Mouse (Mus musculus) intestine, embryonic 16.5 days (tissue): ENCODE data around the gene Ago4. TPM values are rescaled to one million over a fixed set of nuclear protein-coding genes. Genes with fewer than 3 reads are reported as not detected.
A peak's percentile ranks its signal among the peaks of the same experiment; 100 is the strongest.

Experiments used
- ATAC-seq: fragments of 200-750 bp; cut with Nextera tagmentation; 2 replicates; pipeline ENCODE4 v1.8.0; 2017; ENCODE audit warnings: moderate TSS enrichment, moderate library complexity
- H3K27ac ChIP-seq: fragments of 300-500 bp; sonication (generic); 2 replicates; pipeline ENCODE4 v1.5.1; 2014; ENCODE audit warnings: mild to moderate bottlenecking, low read length
- H3K27me3 ChIP-seq: fragments of 300-500 bp; sonication (generic); replicated peaks from 2 replicates; pipeline ENCODE4 v1.6.1; 2014; ENCODE audit warnings: low read length, control low read depth, mixed read lengths; ENCODE audit not compliant: control insufficient read depth, insufficient read depth
- H3K36me3 ChIP-seq: fragments of 300-500 bp; sonication (generic); 2 replicates; pipeline ENCODE4 v1.6.1; 2014; ENCODE audit warnings: low read length, control low read depth; ENCODE audit not compliant: control insufficient read depth, insufficient read depth
- H3K4me1 ChIP-seq: fragments of 300-500 bp; sonication (generic); 2 replicates; pipeline ENCODE4 v1.6.1; 2014; ENCODE audit warnings: low read length, control low read depth, mixed read lengths; ENCODE audit not compliant: control insufficient read depth, insufficient read depth
- H3K4me2 ChIP-seq: fragments of 300-500 bp; sonication (generic); 2 replicates; pipeline ENCODE4 v1.6.1; 2014; ENCODE audit warnings: low read depth, low read length, control low read depth
- H3K4me3 ChIP-seq: fragments of 300-500 bp; sonication (generic); 2 replicates; pipeline ENCODE4 v1.5.1; 2014; ENCODE audit warnings: mild to moderate bottlenecking, low read length
- H3K9ac ChIP-seq: fragments of 300-500 bp; sonication (generic); 2 replicates; pipeline ENCODE4 v1.6.1; 2014; ENCODE audit warnings: low read depth, low read length
- H3K9me3 ChIP-seq: fragments of 300-500 bp; sonication (generic); 2 replicates; pipeline ENCODE4 v1.6.1; 2016; ENCODE audit warnings: low read length, control low read depth; ENCODE audit not compliant: control insufficient read depth
- WGBS: fragments of 180-500 bp; shearing (Covaris S2); extraction: QIAGEN DNeasy Blood & Tissue Kit; methylation state at CpG from one replicate; pipeline ENCODE4 v1.1.7; 2014; 5-methylcytosine and 5-hydroxymethylcytosine counted together
- polyA plus RNA-seq: library from polyadenylated mRNA; unstranded; fragments of >200 nt; fragmentation: Nextera tagmentation; extraction: Ambion mirVana; gene quantifications from 2 replicates; pipeline ENCODE4 v1.2.1, GENCODE M21; 2015

The Ago4 gene
- polyA plus RNA-seq, 1 experiment from 2014 or later = 0.65 TPM

- Histone ChIP-seq H3K9ac (peak overlapping the region; percentile 95), H3K36me3 (no peaks in the 10 kb centered on the region), H3K4me1 (peaks cover 26% of the 10 kb centered on the region), H3K4me3 (peak overlapping the region; percentile 93), H3K4me2 (peak overlapping the region; percentile 85), H3K27ac (peak overlapping the region; percentile 83), H3K27me3 (no peaks in the 10 kb centered on the region), H3K9me3 (no peaks in the 10 kb centered on the region)
- peak; percentile 70 for ATAC-seq
- WGBS = 1% methylated on average over 24 of the region's 25 CpGs
Observed at GRCm38 (mm10) chr4:126467721-126468284, 65.5 kb downstream of the Ago4 start.

- ATAC-seq = no peak
Observed at GRCm38 (mm10) chr4:126466251-126466750, 67.0 kb downstream of the Ago4 start.

DNA sequence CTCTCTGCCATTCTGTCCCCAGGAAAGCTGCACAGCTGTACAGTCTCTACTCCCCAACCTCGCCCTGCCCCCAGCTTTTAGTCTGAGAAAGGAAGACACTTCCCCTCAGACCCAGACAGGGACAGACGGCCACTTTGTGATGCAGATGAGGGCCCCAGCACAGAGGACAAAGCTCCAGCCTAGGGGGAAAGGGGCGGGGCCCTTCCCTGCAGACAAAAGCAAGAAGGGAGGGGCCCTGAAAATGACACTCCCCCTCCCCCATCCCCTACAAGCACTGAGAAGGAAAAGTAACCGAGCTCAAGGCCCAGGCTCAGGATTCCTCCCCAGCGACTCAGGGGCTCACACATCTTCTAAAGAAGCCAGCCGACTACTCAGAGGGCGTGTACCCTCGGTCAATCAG, 67.4 kb downstream of the Ago4 start:
- H3K36me3 ChIP-seq = no peaks in the 10 kb centered on the region
- H3K4me3 ChIP-seq = no peak overlapping the region
- 0 out of 2 replicates have a peak overlapping the region, but pooled peaks have one; percentile 11 for H3K9ac ChIP-seq
- ATAC-seq = 0 out of 2 replicates have a peak, but pooled peaks have one; percentile 8
- H3K4me2 ChIP-seq = peak overlapping the region; percentile 30
- H3K27me3 ChIP-seq = no peaks in the 10 kb centered on the region
- WGBS = 19% methylated on average over 8 of the region's 8 CpGs
- H3K9me3 ChIP-seq = no peaks in the 10 kb centered on the region
- peaks cover 26% of the 10 kb centered on the region for H3K4me1 ChIP-seq
- H3K27ac ChIP-seq = no peak overlapping the region

More at GRCm38 (mm10) chr4:126466251-126466750, 67.0 kb downstream of the Ago4 start:
- no peak overlapping the region for H3K4me3 ChIP-seq
- no peaks in the 10 kb centered on the region for H3K36me3 ChIP-seq
- H3K9ac ChIP-seq = 0 out of 2 replicates have a peak overlapping the region, but pooled peaks have one; percentile 11
- no peaks in the 10 kb centered on the region for H3K27me3 ChIP-seq
- H3K4me2 ChIP-seq = peak overlapping the region; percentile 30
- 30% methylated on average over 8 of the region's 8 CpGs for WGBS
- no peaks in the 10 kb centered on the region for H3K9me3 ChIP-seq
- peaks cover 26% of the 10 kb centered on the region for H3K4me1 ChIP-seq
- H3K27ac ChIP-seq = no peak overlapping the region; the same call in 1 of the 2 replicates

- Histone ChIP-seq H3K4me3 (no peak overlapping the region), H3K4me2 (no peak overlapping the region), H3K4me1 (peaks cover 26% of the 10 kb centered on the region), H3K27me3 (no peaks in the 10 kb centered on the region), H3K9me3 (no peaks in the 10 kb centered on the region), H3K36me3 (peaks cover 7% of the 10 kb centered on the region), H3K27ac (no peak overlapping the region), H3K9ac (no peak overlapping the region)
- ATAC-seq = no peak
- WGBS = 20% methylated on average over 2 of the region's 2 CpGs
Observed at GRCm38 (mm10) chr4:126464892-126465235, 68.4 kb downstream of the Ago4 start.

- no peaks in the 10 kb centered on the region for H3K27me3 ChIP-seq
- H3K4me2 ChIP-seq = no peak overlapping the region
- H3K36me3 ChIP-seq = peaks cover 10% of the 10 kb centered on the region
- no peaks in the 10 kb centered on the region for H3K9me3 ChIP-seq
- ATAC-seq = no peak
- 36% methylated on average over 4 of the region's 4 CpGs for WGBS
- H3K9ac ChIP-seq = no peak overlapping the region
- H3K4me1 ChIP-seq = peaks cover 26% of the 10 kb centered on the region
- no peak overlapping the region for H3K27ac ChIP-seq
- no peak overlapping the region for H3K4me3 ChIP-seq
Observed at GRCm38 (mm10) chr4:126464189-126464891, 68.9 kb downstream of the Ago4 start.

- no peak overlapping the region for H3K4me2 ChIP-seq
- H3K4me1 ChIP-seq = no peaks in the 10 kb centered on the region
- H3K36me3 ChIP-seq = peaks cover 27% of the 10 kb centered on the region
- no peaks in the 10 kb centered on the region for H3K9me3 ChIP-seq
- no peak for ATAC-seq
- no peak overlapping the region for H3K27ac ChIP-seq
- 90% methylated on average over 7 of the region's 7 CpGs for WGBS
- H3K9ac ChIP-seq = no peak overlapping the region
- no peaks in the 10 kb centered on the region for H3K27me3 ChIP-seq
- H3K4me3 ChIP-seq = no peak overlapping the region
Observed at GRCm38 (mm10) chr4:126455441-126455840, 77.8 kb downstream of the Ago4 start.

- Histone ChIP-seq H3K27me3 (no peaks in the 10 kb centered on the region), H3K9me3 (no peaks in the 10 kb centered on the region), H3K4me2 (no peak overlapping the region), H3K27ac (no peak overlapping the region), H3K4me3 (no peak overlapping the region), H3K4me1 (no peaks in the 10 kb centered on the region), H3K36me3 (peaks cover 20% of the 10 kb centered on the region), H3K9ac (no peak overlapping the region)
- 89% methylated on average over 5 of the region's 5 CpGs for WGBS
- no peak for ATAC-seq
Observed at GRCm38 (mm10) chr4:126454547-126455254, 78.6 kb downstream of the Ago4 start.

DNA sequence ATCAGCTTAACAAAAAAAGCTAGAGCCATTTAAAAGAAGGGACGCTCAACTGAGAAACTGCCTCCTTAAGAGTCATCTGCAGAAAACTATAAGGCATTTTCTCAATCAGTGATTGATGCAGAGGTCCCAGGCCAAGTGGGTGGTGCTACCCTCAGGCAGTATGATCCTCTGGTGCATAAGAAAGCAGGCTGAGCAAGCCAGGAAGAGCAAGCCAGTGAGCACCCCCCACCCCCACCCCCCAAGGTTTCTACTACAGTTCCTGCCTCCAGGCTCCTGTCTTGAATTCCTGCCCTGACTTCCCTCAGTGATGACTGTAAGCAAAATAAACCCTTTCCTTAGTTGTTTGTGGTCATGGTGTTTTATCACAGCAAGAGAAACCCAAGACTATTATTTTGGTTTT, 83.0 kb downstream of the Ago4 start:
- no peak overlapping the region for H3K4me3 ChIP-seq
- H3K4me1 ChIP-seq = no peaks in the 10 kb centered on the region
- no peak for ATAC-seq
- H3K4me2 ChIP-seq = no peak overlapping the region
- WGBS = 82% methylated on average over 1 of the region's 1 CpGs
- H3K36me3 ChIP-seq = peaks cover 14% of the 10 kb centered on the region
- H3K27me3 ChIP-seq = no peaks in the 10 kb centered on the region
- no peak overlapping the region for H3K9ac ChIP-seq
- no peaks in the 10 kb centered on the region for H3K9me3 ChIP-seq
- no peak overlapping the region for H3K27ac ChIP-seq

DNA sequence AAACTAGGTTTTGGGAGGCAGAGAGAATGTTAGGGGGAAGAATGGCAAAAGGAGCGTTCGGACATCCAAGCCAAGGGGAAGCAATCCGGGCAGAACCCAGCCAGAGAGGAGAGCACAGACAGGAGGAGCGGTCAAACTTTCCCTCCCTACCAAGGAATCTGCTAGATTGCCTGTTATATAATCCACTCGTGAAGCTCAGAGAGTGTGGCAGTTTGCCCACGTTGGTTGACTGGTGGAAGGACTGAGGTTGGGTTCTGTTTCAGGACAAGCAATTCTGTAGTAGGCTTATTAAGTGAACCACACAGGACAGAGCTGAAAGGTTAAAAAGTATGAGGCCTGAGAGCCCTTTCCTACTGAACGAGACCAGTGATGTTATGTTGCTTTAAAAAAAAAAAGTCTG, 86.1 kb downstream of the Ago4 start:
- no peaks in the 10 kb centered on the region for H3K27me3 ChIP-seq
- H3K9ac ChIP-seq = no peak overlapping the region
- no peak overlapping the region for H3K4me3 ChIP-seq
- H3K4me2 ChIP-seq = no peak overlapping the region
- 84% methylated on average over 7 of the region's 7 CpGs for WGBS
- H3K9me3 ChIP-seq = no peaks in the 10 kb centered on the region
- no peaks in the 10 kb centered on the region for H3K36me3 ChIP-seq
- no peak overlapping the region for H3K27ac ChIP-seq
- ATAC-seq = no peak
- H3K4me1 ChIP-seq = no peaks in the 10 kb centered on the region
